Mouse (Mus musculus): Measurements from ENCODE around the gene Rplp0. TPM values are rescaled to one million over a fixed set of nuclear protein-coding genes. Genes with fewer than 3 reads are reported as not detected.
A peak's percentile ranks its signal among the peaks of the same experiment; 100 is the strongest.
"Not testable (repeated sequence)": the region's sequence is repeated elsewhere in the genome, so short reads cannot be mapped to it uniquely, and the experiment has no call there.

Rplp0 gene
- total RNA-seq (2015; ENCODE audit: low replicate concordance) (1,000 and 1,025 TPM in 2 replicates), total RNA-seq (2017; ENCODE audit: low replicate concordance) (380 and 735 TPM in 2 replicates)

- ATAC-seq (replicated peaks; ENCODE audit: low FRiP score, poor library complexity, severe bottlenecking) = peak; percentile 99
These were observed at the start of gene Rplp0 for GRCm38 (mm10) chr5:115559237-115560101. Rplp0 (plus strand) TSS chr5:115559467.

GRCm38 (mm10) chr5:115509790-115510689 lies 49.2 kb upstream of the Rplp0 start:
- no peak for ATAC-seq (replicated peaks; ENCODE audit: low FRiP score, poor library complexity, severe bottlenecking)

GRCm38 (mm10) chr5:115512375-115512774 lies 46.9 kb upstream of the Rplp0 start:
- ATAC-seq (replicated peaks; ENCODE audit: low FRiP score, poor library complexity, severe bottlenecking) = no peak

GRCm38 (mm10) chr5:115513246-115513645 lies 46.0 kb upstream of the Rplp0 start:
- no peak for ATAC-seq (replicated peaks; ENCODE audit: low FRiP score, poor library complexity, severe bottlenecking)

GRCm38 (mm10) chr5:115513721-115514120 lies 45.5 kb upstream of the Rplp0 start:
- ATAC-seq (replicated peaks; ENCODE audit: low FRiP score, poor library complexity, severe bottlenecking) = no peak

GRCm38 (mm10) chr5:115514346-115514745 lies 44.9 kb upstream of the Rplp0 start:
- no peak for ATAC-seq (replicated peaks; ENCODE audit: low FRiP score, poor library complexity, severe bottlenecking)

GRCm38 (mm10) chr5:115514896-115515587 lies 44.2 kb upstream of the Rplp0 start:
- ATAC-seq (replicated peaks; ENCODE audit: low FRiP score, poor library complexity, severe bottlenecking) = no peak

- no peak for ATAC-seq (replicated peaks; ENCODE audit: low FRiP score, poor library complexity, severe bottlenecking)
These were observed 43.0 kb upstream of the Rplp0 start for GRCm38 (mm10) chr5:115516081-115516907.

- ATAC-seq (replicated peaks; ENCODE audit: low FRiP score, poor library complexity, severe bottlenecking) = no peak
These were observed 42.4 kb upstream of the Rplp0 start for GRCm38 (mm10) chr5:115516908-115517307.

- no peak for ATAC-seq (replicated peaks; ENCODE audit: low FRiP score, poor library complexity, severe bottlenecking)
These were observed 41.8 kb upstream of the Rplp0 start for GRCm38 (mm10) chr5:115517501-115517900.

GRCm38 (mm10) chr5:115518214-115518613 lies 41.1 kb upstream of the Rplp0 start:
- ATAC-seq (replicated peaks; ENCODE audit: low FRiP score, poor library complexity, severe bottlenecking) = not testable (repeated sequence)

- ATAC-seq (replicated peaks; ENCODE audit: low FRiP score, poor library complexity, severe bottlenecking) = no peak
These were observed 38.9 kb upstream of the Rplp0 start for GRCm38 (mm10) chr5:115520325-115520869.

GRCm38 (mm10) chr5:115521553-115522461 lies 37.5 kb upstream of the Rplp0 start:
- ATAC-seq (replicated peaks; ENCODE audit: low FRiP score, poor library complexity, severe bottlenecking) = peak; percentile 72

- ATAC-seq (replicated peaks; ENCODE audit: low FRiP score, poor library complexity, severe bottlenecking) = no peak
These were observed 36.7 kb upstream of the Rplp0 start for GRCm38 (mm10) chr5:115522531-115522930.

GRCm38 (mm10) chr5:115522981-115523499 lies 36.2 kb upstream of the Rplp0 start:
- no peak for ATAC-seq (replicated peaks; ENCODE audit: low FRiP score, poor library complexity, severe bottlenecking)

GRCm38 (mm10) chr5:115523971-115524370 lies 35.3 kb upstream of the Rplp0 start:
- ATAC-seq (replicated peaks; ENCODE audit: low FRiP score, poor library complexity, severe bottlenecking) = no peak

GRCm38 (mm10) chr5:115524471-115524870 lies 34.8 kb upstream of the Rplp0 start:
- no peak for ATAC-seq (replicated peaks; ENCODE audit: low FRiP score, poor library complexity, severe bottlenecking)

GRCm38 (mm10) chr5:115525416-115525815 lies 33.9 kb upstream of the Rplp0 start:
- no peak for ATAC-seq (replicated peaks; ENCODE audit: low FRiP score, poor library complexity, severe bottlenecking)
